Mouse (Mus musculus) forebrain, embryonic 12.5 days (tissue): ENCODE measurements at regions not wholly inside any gene's neighbourhood (a gene's known extent, or its start where the extent isn't known, plus 50 kb on each side); places are given as distances from the start of the nearest gene placed in this dataset. TPM values are rescaled to one million over a fixed set of nuclear protein-coding genes. Genes with fewer than 3 reads are reported as not detected.

ENCODE experiments used
- microRNA-seq: library from miRNA; unstranded; fragments of <30 nt; microRNA quantifications from one replicate; pipeline ENCODE4, GENCODE M21; 2017

Small RNA genes lying in the stretch of these regions (microRNA-seq; reads per million reads assigned to microRNA genes)
- not detected for gene Gm22917
